Mouse (Mus musculus): Measurements from ENCODE around the gene Ppih. TPM values are rescaled to one million over a fixed set of nuclear protein-coding genes. Genes with fewer than 3 reads are reported as not detected.

Ppih gene
- polyA plus RNA-seq, 1 experiment from 2014 or later, result 78.3 TPM

- H3K4me3 ChIP-seq (replicated peaks), result no peak overlapping the region
- H3K27ac ChIP-seq, result no peak overlapping the region
- H3K36me3 ChIP-seq, result peaks cover 28% of the 10 kb centered on the region
- no peak overlapping the region for H3K4me2 ChIP-seq (replicated peaks)
- H3K9me3 ChIP-seq, result no peaks in the 10 kb centered on the region
- no peak overlapping the region for H3K9ac ChIP-seq (replicated peaks)
- WGBS, result 78% methylated on average over 5 of the region's 5 CpGs
- no peak for ATAC-seq
- no peaks in the 10 kb centered on the region for H3K4me1 ChIP-seq (replicated peaks)
- H3K27me3 ChIP-seq, result no peaks in the 10 kb centered on the region
These were observed 14.9 kb downstream of the Ppih start for GRCm38 (mm10) chr4:119305418-119305817.

GRCm38 (mm10) chr4:119303291-119303690 is 17.1 kb downstream of the Ppih start:
- Histone ChIP-seq H3K27ac (no peak overlapping the region), H3K27me3 (no peaks in the 10 kb centered on the region), H3K36me3 (peaks cover 16% of the 10 kb centered on the region), H3K9ac (replicated peaks) (no peak overlapping the region), H3K4me3 (replicated peaks) (no peak overlapping the region), H3K4me1 (replicated peaks) (no peaks in the 10 kb centered on the region), H3K4me2 (replicated peaks) (no peak overlapping the region), H3K9me3 (no peaks in the 10 kb centered on the region)
- WGBS, result 91% methylated on average over 8 of the region's 8 CpGs
- ATAC-seq, result no peak

DNA sequence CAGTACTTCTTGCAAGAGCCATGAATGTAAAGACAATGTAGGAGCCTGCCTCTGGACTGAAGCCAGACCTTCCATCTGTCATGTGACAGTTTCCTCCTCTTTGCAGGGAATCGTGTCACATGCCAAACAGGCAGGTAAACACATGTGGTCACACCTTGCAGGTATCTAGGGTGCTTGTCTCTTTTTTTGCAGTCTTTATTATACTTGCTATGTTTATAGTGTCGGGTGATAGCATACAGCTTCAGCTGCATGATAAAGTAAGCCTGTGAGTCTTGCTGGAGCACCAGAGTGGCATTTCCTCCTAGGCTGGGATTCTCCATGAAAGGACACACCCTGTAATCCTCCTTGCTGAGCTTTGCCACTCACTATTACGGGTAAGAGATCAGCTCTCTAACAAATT is 18.6 kb downstream of the Ppih start:
- no peak for ATAC-seq
- Histone ChIP-seq H3K27ac (no peak overlapping the region), H3K4me2 (replicated peaks) (no peak overlapping the region), H3K36me3 (peaks cover 3% of the 10 kb centered on the region), H3K4me3 (replicated peaks) (no peak overlapping the region), H3K4me1 (replicated peaks) (no peaks in the 10 kb centered on the region), H3K9ac (replicated peaks) (no peak overlapping the region), H3K9me3 (no peaks in the 10 kb centered on the region), H3K27me3 (no peaks in the 10 kb centered on the region)
- 89% methylated on average over 3 of the region's 3 CpGs for WGBS

DNA sequence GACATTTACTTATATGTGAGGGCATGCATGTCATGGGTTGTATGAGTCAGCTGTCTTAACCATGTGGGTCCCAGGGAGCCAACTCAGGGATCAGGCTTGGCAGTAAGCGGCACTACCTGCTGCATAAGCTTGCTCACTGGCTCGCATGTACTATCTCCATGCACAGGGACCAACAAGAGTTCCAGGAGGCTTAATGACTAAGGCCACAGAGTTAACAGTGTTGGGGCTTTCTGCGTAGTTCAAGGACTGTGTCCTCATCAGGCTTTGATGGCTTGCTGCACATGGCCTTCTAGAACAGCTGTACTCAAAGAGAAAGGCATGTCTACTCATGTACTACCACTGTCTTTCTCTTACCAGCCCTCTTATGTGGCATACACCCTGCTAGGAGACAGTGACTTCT is 19.6 kb downstream of the Ppih start:
- Histone ChIP-seq H3K4me2 (replicated peaks) (no peak overlapping the region), H3K4me1 (replicated peaks) (peaks cover under 1% of the 10 kb centered on the region), H3K4me3 (replicated peaks) (no peak overlapping the region), H3K36me3 (no peaks in the 10 kb centered on the region), H3K27me3 (no peaks in the 10 kb centered on the region), H3K9me3 (no peaks in the 10 kb centered on the region), H3K9ac (replicated peaks) (no peak overlapping the region), H3K27ac (no peak overlapping the region)
- 96% methylated on average over 3 of the region's 3 CpGs for WGBS
- ATAC-seq, result no peak

DNA sequence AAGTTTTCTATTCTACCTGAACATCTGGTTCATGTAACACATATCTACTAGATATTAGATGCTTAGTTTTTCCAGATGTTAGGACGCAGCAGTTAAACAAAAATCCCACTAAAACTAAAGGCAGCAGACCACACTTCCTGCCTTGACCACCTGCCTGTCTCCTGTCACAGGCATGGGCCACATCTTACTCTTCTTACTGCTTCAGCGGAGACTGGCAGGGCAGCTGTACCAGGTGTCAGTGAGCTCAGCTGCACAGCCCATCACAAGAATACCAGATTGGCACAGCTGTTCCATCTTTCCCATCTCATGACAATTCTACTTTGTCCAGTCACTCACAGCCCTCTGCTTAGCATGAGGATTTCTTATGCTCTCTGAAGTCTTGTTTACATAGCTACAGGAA is 23.0 kb downstream of the Ppih start:
- no peak overlapping the region for H3K9ac ChIP-seq (replicated peaks)
- H3K9me3 ChIP-seq, result no peaks in the 10 kb centered on the region
- no peaks in the 10 kb centered on the region for H3K27me3 ChIP-seq
- no peak overlapping the region for H3K4me2 ChIP-seq (replicated peaks)
- no peak overlapping the region for H3K4me3 ChIP-seq (replicated peaks)
- H3K4me1 ChIP-seq (replicated peaks), result peaks cover 10% of the 10 kb centered on the region
- ATAC-seq, result no peak
- H3K27ac ChIP-seq, result no peak overlapping the region
- no peaks in the 10 kb centered on the region for H3K36me3 ChIP-seq
- WGBS, result 80% methylated on average over 2 of the region's 2 CpGs

- WGBS, result 6% methylated on average over 6 of the region's 6 CpGs
- Histone ChIP-seq H3K9ac (replicated peaks) (peak overlapping the region; percentile 83), H3K36me3 (peaks cover 8% of the 10 kb centered on the region; the same call in 1 of the 2 replicates), H3K4me1 (replicated peaks) (peaks cover 33% of the 10 kb centered on the region), H3K4me2 (replicated peaks) (peak overlapping the region; percentile 61), H3K27me3 (no peaks in the 10 kb centered on the region), H3K4me3 (replicated peaks) (peak overlapping the region; percentile 97), H3K27ac (peak overlapping the region; percentile 95), H3K9me3 (no peaks in the 10 kb centered on the region)
- no peak for ATAC-seq
These were observed 25.3 kb downstream of the Ppih start for GRCm38 (mm10) chr4:119295134-119295453.

- Histone ChIP-seq H3K36me3 (peaks cover 8% of the 10 kb centered on the region; the same call in 1 of the 2 replicates), H3K9me3 (no peaks in the 10 kb centered on the region), H3K4me3 (replicated peaks) (peak within 1 kb of the TSS; percentile 97), H3K4me2 (replicated peaks) (peak within 1 kb of the TSS; percentile 85), H3K9ac (replicated peaks) (peak within 1 kb of the TSS; percentile 94), H3K27me3 (no peaks in the 10 kb centered on the region), H3K27ac (peak within 1 kb of the TSS; percentile 95), H3K4me1 (replicated peaks) (peaks cover 38% of the 10 kb centered on the region)
- WGBS, result under 1% methylated on average over 61 of the region's 61 CpGs
- ATAC-seq, result peak; percentile 99
These were observed 25.8 kb downstream of the Ppih start, which contains the start of gene Ybx1 for GRCm38 (mm10) chr4:119294415-119295133. TSS of gene Ybx1 (minus strand) at chr4:119294604.

DNA sequence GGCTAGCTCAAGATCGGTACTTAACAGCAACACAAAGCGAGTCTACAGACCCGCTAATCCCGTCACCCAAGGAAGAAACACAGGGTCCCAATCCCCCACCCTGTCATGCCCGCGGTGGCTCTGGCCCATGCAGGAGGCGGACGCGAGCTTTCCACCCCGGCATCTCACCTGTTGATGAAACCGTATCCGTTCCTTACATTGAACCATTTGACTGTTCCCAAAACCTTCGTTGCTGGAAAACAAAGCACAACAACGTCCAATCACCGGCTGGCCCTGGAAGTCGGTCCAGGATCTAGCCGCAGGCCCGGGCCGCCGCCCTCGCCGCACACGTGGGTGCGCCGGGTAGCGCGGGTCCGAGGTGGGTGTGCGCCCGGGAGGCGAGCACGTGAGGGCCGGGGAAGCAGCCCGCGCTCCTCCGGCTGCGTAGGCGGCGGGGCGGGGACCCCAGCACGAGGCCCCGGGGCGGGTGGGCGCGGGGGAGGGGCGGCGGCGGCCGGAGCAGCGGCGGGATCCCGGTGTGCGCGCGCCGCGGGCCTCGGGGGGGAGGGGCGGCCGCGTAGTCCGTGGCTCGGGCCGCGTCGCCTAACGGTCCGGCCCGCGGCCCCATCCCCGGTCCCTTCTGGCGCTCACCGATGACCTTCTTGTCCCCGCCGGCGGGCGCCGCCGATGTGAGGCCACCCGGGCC is 26.6 kb downstream of the Ppih start:
- Histone ChIP-seq H3K9me3 (no peaks in the 10 kb centered on the region), H3K4me2 (replicated peaks) (peak overlapping the region; percentile 85), H3K4me3 (replicated peaks) (peak overlapping the region; percentile 97), H3K27me3 (no peaks in the 10 kb centered on the region), H3K36me3 (peaks cover 8% of the 10 kb centered on the region), H3K9ac (replicated peaks) (peak overlapping the region; percentile 94), H3K27ac (peak overlapping the region; percentile 95), H3K4me1 (replicated peaks) (peaks cover 40% of the 10 kb centered on the region)
- WGBS, result under 1% methylated on average over 55 of the region's 80 CpGs
- peak; percentile 3 for ATAC-seq

- whole genome bisulfite sequencing, result under 1% methylated on average over 24 of the region's 24 CpGs
- Histone ChIP-seq H3K4me1 (replicated peaks) (peaks cover 40% of the 10 kb centered on the region), H3K27me3 (no peaks in the 10 kb centered on the region), H3K4me3 (replicated peaks) (peak overlapping the region; percentile 97), H3K4me2 (replicated peaks) (peak overlapping the region; percentile 85), H3K36me3 (peaks cover 8% of the 10 kb centered on the region), H3K27ac (peak overlapping the region; percentile 95), H3K9ac (replicated peaks) (peak overlapping the region; percentile 94), H3K9me3 (no peaks in the 10 kb centered on the region)
- ATAC-seq, result no peak
These were observed 27.4 kb downstream of the Ppih start for GRCm38 (mm10) chr4:119292771-119293573.

DNA sequence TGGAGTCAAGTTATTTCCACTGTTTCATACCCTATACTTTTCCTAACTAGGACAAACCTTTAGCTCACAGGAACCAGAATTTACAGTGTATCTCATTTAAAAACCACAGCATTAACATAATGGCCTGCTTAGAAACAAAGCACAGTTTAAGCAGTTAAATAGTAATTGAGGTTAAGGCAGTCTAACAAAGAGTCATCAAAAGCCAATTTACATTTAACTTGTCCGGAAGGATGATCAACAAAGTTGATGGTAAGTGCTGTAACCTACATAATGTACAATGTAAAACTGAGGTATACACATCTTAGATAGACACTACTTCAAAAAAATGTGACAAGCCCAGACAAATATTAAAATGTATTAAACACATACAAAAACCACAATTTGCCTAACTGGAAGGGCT is 28.4 kb downstream of the Ppih start:
- H3K9me3 ChIP-seq, result no peaks in the 10 kb centered on the region
- no peaks in the 10 kb centered on the region for H3K27me3 ChIP-seq
- WGBS, result 94% methylated on average over 1 of the region's 1 CpGs
- no peak overlapping the region for H3K27ac ChIP-seq
- no peak for ATAC-seq
- peaks cover 45% of the 10 kb centered on the region for H3K4me1 ChIP-seq (replicated peaks)
- peak overlapping the region; percentile 85 for H3K4me2 ChIP-seq (replicated peaks)
- peak overlapping the region; percentile 94 for H3K9ac ChIP-seq (replicated peaks)
- peaks cover 8% of the 10 kb centered on the region for H3K36me3 ChIP-seq
- peak overlapping the region; percentile 97 for H3K4me3 ChIP-seq (replicated peaks)

GRCm38 (mm10) chr4:119285336-119285735 is 35.0 kb downstream of the Ppih start:
- ATAC-seq, result no peak
- WGBS, result 91% methylated on average over 2 of the region's 2 CpGs
- Histone ChIP-seq H3K4me3 (replicated peaks) (no peak overlapping the region), H3K9ac (replicated peaks) (no peak overlapping the region), H3K9me3 (no peaks in the 10 kb centered on the region), H3K36me3 (peaks cover 42% of the 10 kb centered on the region), H3K27me3 (no peaks in the 10 kb centered on the region), H3K27ac (no peak overlapping the region), H3K4me2 (replicated peaks) (no peak overlapping the region), H3K4me1 (replicated peaks) (peaks cover 20% of the 10 kb centered on the region)

DNA sequence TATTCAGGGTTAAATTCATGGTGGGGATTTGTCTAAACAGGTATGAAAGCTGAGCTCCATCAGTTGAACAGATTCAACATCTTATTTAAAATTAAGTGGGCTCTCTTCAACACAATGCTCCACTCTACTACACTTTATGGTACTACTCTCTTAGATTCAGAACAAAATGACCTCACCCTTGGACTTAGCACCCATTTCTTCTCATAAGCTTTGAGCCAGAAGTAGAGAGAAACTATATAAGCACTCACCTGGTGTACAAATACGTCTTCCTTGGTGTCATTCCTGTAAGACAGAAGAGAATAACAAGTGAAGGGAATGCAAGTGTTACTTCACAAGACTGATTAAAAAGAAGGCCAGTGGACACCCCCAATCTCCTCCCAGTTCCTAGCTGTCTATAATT is 35.5 kb downstream of the Ppih start:
- peaks cover 47% of the 10 kb centered on the region for H3K36me3 ChIP-seq

More for the DNA sequence above, 35.5 kb downstream of the Ppih start:
- Histone ChIP-seq H3K4me2 (replicated peaks) (no peak overlapping the region), H3K9me3 (no peaks in the 10 kb centered on the region), H3K4me1 (replicated peaks) (peaks cover 15% of the 10 kb centered on the region), H3K4me3 (replicated peaks) (no peak overlapping the region), H3K27me3 (no peaks in the 10 kb centered on the region), H3K27ac (no peak overlapping the region), H3K9ac (replicated peaks) (no peak overlapping the region)
- ATAC-seq, result no peak
- WGBS, result 92% methylated on average over 1 of the region's 1 CpGs

Measured in midbrain, embryonic 13.5 days (tissue).